Mouse (Mus musculus): ENCODE data around the gene Dpm3.

The Dpm3 gene

GRCm38 (mm10) chr3:89270891-89271290, 11.7 kb downstream of the Dpm3 start:
- peak; percentile 58 to 66 for DNase-seq

GRCm38 (mm10) chr3:89271760-89272159, 12.6 kb downstream of the Dpm3 start:
- peak; percentile 36 to 37 for DNase-seq

- no peak for DNase-seq
Measured at GRCm38 (mm10) chr3:89276061-89276460, 16.9 kb downstream of the Dpm3 start.

- peak; percentile 19 to 20 for DNase-seq
Measured at GRCm38 (mm10) chr3:89277281-89278021, 18.3 kb downstream of the Dpm3 start.

GRCm38 (mm10) chr3:89278107-89278506, 18.9 kb downstream of the Dpm3 start:
- peak in 1 of 2 experiments; percentile 17 for DNase-seq

GRCm38 (mm10) chr3:89278643-89279042, 19.5 kb downstream of the Dpm3 start:
- no peak for DNase-seq

GRCm38 (mm10) chr3:89279153-89279890, 20.2 kb downstream of the Dpm3 start:
- peak; percentile 86 to 88 for DNase-seq

GRCm38 (mm10) chr3:89280050-89280605, 21.0 kb downstream of the Dpm3 start:
- peak; percentile 16 to 35 for DNase-seq

- DNase-seq: peak; percentile 37 to 44
Measured at GRCm38 (mm10) chr3:89280606-89281511, 21.7 kb downstream of the Dpm3 start, which contains the start of gene Efna1. Gene Efna1 (minus strand): TSS chr3:89281142.

GRCm38 (mm10) chr3:89281579-89282290, 22.6 kb downstream of the Dpm3 start:
- peak; percentile 88 to 89 for DNase-seq

GRCm38 (mm10) chr3:89282291-89282643, 23.1 kb downstream of the Dpm3 start:
- no peak for DNase-seq

GRCm38 (mm10) chr3:89284261-89284660, 25.1 kb downstream of the Dpm3 start:
- no peak for DNase-seq

- no peak for DNase-seq
Measured at GRCm38 (mm10) chr3:89285526-89285925, 26.4 kb downstream of the Dpm3 start.

GRCm38 (mm10) chr3:89287286-89287685, 28.1 kb downstream of the Dpm3 start:
- DNase-seq: no peak

GRCm38 (mm10) chr3:89288503-89288928, 29.4 kb downstream of the Dpm3 start:
- no peak for DNase-seq

- DNase-seq: no peak
Measured at GRCm38 (mm10) chr3:89291874-89292273, 32.7 kb downstream of the Dpm3 start.

GRCm38 (mm10) chr3:89292303-89292702, 33.1 kb downstream of the Dpm3 start:
- DNase-seq: no peak

GRCm38 (mm10) chr3:89293247-89293918, 34.2 kb downstream of the Dpm3 start:
- no peak for DNase-seq

- no peak for DNase-seq
Measured at GRCm38 (mm10) chr3:89294195-89294594, 35.0 kb downstream of the Dpm3 start.

GRCm38 (mm10) chr3:89295685-89296230, 36.6 kb downstream of the Dpm3 start:
- DNase-seq: no peak

- no peak for DNase-seq
Measured at GRCm38 (mm10) chr3:89296761-89297396, 37.7 kb downstream of the Dpm3 start.

Measured in cerebellum, postnatal 36 days (tissue).